Mouse (Mus musculus): ENCODE measurements around the gene Aldob. TPM values are rescaled to one million over a fixed set of nuclear protein-coding genes. Genes with fewer than 3 reads are reported as not detected.

The Aldob gene
- 0.51 TPM for polyA plus RNA-seq (2014; fragmentation: Illumina TruSeq; extraction: RNeasy Lipid Tissue Mini Kit (QIAGEN cat#74804))

DNA sequence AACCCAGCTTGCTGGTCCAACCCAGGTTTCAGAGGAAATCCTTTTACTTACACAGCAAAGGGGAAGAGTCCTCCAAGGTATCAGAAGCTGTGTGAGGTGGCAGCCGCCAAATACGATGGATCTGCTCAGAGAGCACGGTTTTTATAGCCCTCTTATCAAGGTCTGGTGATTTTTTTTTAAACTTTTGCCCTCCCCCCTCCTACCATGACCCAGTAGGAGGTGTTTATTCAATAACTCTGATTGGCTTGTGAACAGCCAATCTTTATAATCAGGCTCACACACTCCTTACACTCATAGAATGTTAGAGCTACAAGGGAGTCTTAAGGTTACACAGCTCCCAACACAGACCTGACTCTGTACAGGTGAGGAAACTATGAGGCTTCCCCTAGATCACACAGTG is at the start of gene Aldob:
TSS of gene Aldob (minus strand) at position 164 of the 400 bp plus-strand sequence.

DNA sequence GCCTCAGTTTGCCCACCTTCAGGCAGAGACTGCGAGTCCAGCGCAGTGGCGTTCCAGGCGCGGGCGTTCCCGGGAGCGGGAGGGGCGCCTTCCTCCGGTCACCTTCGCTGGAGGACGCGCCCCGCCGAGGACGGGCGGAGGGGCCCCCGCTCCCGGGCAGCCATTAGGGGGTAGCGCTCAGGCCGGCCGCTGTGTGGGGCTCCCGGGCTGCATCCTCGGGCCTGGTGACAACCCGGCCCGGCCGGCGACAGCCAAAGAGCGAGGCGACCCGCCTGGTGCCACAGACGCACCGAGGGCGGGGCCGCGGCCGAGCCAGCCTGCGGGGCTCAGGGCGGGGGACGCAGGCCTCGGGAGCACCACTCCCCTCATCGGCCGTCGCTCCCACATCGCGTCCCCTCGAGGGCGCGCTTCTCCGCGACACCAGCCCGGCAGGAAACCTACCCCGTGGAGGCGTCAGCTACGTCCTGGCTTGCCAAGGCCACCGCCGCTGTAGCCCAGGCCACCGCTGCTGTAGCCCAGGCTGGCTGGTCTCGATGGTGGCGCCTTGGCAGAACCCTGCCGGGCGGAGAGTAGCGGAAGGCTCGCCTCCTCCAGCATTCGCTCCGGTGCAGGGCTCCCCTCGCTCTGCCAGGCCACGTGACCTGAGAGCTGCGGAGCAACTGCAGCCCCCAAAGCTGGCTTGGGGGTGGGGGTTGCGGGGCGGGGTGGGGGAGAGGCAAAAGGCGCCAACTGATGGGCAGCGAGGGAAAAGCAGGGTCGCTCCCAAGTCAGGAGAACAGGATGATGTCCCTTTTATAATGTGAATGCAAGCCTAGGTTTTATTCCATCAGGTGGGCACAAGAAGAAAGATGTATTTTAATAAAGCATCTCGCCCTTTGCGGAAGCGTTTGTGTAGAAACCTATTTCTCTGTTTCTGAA is 48.1 kb upstream of the Aldob start, which contains the start of gene Tmem246:
TSS of gene Tmem246 (minus strand) at position 694 of the 918 bp plus-strand sequence.

GRCm38 (mm10) chr4:49520572-49521340 is 28.6 kb downstream of the Aldob start, which contains the start of the genes Mrpl50 and Zfp189:
Mrpl50 (minus strand) TSS chr4:49521093.
Zfp189 (plus strand) TSS chr4:49521176.

DNA sequence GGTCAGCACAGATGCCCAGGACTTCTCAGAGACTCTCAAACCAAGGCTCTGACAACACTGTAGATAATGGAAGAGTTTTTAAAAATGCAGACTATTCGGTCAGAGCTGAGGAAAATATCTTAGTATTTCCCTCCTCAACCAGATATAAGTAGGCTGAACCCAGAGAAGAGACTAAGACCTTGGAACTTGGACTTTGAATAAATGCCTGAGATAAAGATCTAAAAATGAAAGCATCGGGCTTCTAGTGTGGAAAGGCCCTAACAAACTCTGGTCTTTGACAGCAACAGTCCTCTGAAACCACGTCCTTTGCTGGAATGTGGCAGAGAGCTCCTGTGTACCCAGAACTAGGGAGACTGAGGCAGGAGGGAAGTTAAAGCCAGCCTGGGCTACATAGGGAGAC is 43.0 kb downstream of the Aldob start, which contains the start of gene Baat:
TSS of gene Baat (minus strand) at position 172 of the 400 bp plus-strand sequence.

Other genes with a start within 250 kb of the Aldob start
- not detected for gene Acnat2, start 141.4 kb downstream of the Aldob start, polyA plus RNA-seq (2014; fragmentation: Illumina TruSeq; extraction: RNeasy Lipid Tissue Mini Kit (QIAGEN cat#74804))
- gene Acnat1, start 75.6 kb downstream of the Aldob start, polyA plus RNA-seq (2014; fragmentation: Illumina TruSeq; extraction: RNeasy Lipid Tissue Mini Kit (QIAGEN cat#74804)): not detected
- gene Baat, start 43.0 kb downstream of the Aldob start, polyA plus RNA-seq (2014; fragmentation: Illumina TruSeq; extraction: RNeasy Lipid Tissue Mini Kit (QIAGEN cat#74804)): not detected
- 100 TPM for gene Mrpl50, start 28.5 kb downstream of the Aldob start, polyA plus RNA-seq (2014; fragmentation: Illumina TruSeq; extraction: RNeasy Lipid Tissue Mini Kit (QIAGEN cat#74804))
- 28.8 TPM for gene Zfp189, start 28.4 kb downstream of the Aldob start, polyA plus RNA-seq (2014; fragmentation: Illumina TruSeq; extraction: RNeasy Lipid Tissue Mini Kit (QIAGEN cat#74804))
- 1.3 TPM for gene Tmem246, start 48.3 kb upstream of the Aldob start, polyA plus RNA-seq (2014; fragmentation: Illumina TruSeq; extraction: RNeasy Lipid Tissue Mini Kit (QIAGEN cat#74804))
- gene Rnf20, start 82.5 kb upstream of the Aldob start, polyA plus RNA-seq (2014; fragmentation: Illumina TruSeq; extraction: RNeasy Lipid Tissue Mini Kit (QIAGEN cat#74804)): 76.1 TPM
- not detected for gene Ppp3r2, start 132.5 kb upstream of the Aldob start, polyA plus RNA-seq (2014; fragmentation: Illumina TruSeq; extraction: RNeasy Lipid Tissue Mini Kit (QIAGEN cat#74804))